Mouse (Mus musculus): ENCODE results near the gene Tspan1.
A peak's percentile ranks its signal among the peaks of the same experiment; 100 is the strongest.

The Tspan1 gene

DNA sequence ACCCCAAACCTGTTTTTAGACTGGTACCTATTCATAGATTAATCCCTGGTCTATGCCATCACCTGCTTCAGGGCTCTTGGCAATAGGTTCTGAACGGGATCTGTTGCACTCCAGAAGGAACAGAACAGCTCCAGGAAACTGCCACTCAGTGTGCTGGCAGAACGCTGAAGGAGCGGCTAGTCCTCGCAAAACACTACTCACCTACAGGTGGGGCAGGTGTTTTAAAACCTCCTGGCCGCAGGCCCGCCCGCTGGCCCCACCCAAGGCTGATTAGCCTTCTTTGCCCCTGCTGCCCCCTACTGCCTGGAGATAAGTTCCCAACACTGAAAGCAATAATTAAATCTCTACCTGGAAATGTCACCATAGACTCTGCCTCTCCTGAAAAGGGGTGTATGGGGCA is at the start of gene Tspan1:
Gene Tspan1 (minus strand): TSS at position 198 of the 400 bp plus-strand sequence.
- peak; percentile 38 for DNase-seq

DNA sequence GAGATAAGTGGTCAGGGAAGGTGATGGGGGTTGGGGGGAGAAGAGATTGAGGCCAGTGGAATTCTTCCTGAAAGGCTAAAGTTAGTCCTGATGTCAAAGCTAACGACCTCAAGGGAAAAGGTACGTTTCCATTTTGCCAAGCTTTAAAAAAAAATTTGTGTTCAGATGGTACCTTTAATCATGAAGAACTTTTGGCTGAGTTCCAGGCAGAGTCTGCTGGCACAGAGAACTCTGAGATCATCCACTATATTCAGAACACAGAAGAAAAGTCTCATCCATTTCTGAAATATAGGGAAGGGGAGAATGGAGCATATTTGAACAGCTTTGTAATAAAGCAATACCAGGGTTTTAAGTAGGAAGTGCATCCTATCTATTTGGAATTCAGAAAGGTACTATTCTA is 49.6 kb upstream of the Tspan1 start:
- no peak for DNase-seq

DNA sequence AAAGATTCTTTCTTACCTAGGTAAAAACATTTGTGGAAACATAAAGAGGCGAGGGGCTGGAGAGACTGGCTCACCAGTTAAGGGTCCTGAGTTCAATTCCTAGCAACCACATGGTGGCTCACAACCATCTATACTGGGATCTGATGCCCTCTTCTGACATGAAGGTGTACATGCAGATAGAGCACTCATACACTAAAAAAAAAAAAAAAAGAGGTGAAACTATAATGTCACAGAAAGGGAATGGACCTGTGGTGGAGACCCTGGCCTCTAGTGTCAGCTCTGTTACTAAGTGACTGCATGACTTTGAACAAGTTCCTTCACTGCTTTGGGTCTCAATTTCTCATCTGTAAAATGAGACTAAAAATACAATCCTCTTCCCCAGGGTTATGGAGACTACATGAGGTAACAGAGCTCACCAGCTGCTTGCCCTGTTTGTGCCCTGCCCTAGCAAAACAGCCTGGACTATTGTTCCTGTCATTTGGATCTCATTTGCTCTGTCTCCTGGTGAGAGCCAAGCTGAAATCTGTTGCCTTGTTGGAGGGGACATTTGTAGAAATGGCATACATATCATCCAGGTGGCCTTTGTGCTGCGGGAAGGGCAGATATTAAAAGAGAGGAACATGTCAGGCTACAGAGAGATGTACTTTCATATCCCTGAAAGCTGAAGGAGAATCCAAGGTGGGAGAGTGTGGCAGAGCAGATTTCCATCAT is 48.6 kb upstream of the Tspan1 start:
- no peak for DNase-seq

DNA sequence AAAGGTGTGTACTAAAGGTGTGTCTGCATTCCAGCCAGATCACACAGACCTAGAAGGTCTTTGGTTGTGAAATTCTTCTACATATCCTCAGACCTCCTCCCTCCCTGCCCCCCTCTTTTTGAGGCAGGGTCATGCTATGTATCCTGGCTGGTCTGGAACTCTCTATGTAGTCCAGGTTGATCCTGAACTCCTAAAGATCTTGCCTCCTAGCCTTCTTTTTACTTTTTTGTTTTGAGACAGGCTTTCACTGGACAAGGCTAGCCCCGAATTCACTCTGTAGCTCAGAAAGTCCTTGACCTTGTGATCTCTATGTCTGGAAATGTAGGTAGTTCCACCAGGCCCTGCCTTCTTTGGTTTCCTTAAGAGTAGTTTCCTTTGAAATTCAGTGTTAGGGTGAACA is 41.5 kb upstream of the Tspan1 start:
- DNase-seq = no peak

DNA sequence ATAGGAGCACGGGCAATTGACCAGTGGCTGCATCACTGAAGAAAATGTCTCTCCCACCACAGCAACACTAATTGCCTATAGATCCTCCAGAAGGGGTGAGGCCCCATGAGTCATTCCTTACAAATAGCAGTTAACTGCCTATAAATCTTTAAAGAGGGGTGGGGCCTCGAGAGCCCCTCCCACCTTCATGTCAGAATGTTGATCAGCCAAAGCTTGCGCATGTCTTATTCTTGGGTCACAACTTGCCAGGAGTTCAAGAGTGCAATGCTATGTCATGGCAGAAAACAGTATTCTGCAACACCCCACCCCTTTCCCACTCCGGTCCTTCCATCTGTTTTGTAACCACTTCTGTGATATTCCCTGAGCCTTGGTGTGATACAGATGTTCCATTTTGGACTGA is 39.1 kb upstream of the Tspan1 start:
- no peak for DNase-seq

DNA sequence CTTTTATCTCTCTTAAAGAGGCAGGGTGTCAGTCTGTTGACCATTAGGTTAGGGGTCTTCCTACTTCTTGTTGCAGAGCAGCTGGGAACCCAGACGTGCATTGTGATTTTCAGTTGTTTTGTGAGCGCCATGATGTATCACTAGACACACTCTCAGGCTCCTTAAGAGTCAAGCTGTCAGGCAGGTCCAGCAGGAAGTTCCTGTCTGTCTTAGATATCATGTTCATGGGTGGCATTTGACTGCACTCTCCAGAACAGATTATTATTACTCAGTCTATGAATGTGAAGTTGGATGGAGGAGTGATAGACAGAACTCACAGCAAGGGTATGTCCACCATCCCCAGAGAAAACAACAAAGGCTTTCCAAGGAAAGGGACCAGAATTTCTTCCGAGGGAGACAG is 37.0 kb upstream of the Tspan1 start:
- DNase-seq = no peak

DNA sequence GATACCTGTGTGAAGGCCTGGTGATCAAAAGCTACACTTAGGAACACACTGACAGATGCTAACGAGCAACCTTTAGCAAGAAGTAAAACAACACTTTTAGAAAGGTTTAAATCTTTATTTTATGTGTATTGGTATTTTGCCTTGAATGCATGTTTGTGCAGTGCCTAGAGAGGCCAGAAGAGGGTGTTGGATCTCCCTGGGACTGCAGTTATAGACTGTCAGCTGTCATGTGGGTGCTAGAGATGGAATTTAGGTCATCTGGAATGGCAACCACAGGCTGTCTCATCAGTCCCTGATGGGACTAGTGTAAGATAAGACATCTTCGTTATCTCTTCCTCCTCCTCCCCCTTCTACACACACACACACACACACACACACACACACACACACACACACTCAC is 31.0 kb upstream of the Tspan1 start:
- no peak for DNase-seq

DNA sequence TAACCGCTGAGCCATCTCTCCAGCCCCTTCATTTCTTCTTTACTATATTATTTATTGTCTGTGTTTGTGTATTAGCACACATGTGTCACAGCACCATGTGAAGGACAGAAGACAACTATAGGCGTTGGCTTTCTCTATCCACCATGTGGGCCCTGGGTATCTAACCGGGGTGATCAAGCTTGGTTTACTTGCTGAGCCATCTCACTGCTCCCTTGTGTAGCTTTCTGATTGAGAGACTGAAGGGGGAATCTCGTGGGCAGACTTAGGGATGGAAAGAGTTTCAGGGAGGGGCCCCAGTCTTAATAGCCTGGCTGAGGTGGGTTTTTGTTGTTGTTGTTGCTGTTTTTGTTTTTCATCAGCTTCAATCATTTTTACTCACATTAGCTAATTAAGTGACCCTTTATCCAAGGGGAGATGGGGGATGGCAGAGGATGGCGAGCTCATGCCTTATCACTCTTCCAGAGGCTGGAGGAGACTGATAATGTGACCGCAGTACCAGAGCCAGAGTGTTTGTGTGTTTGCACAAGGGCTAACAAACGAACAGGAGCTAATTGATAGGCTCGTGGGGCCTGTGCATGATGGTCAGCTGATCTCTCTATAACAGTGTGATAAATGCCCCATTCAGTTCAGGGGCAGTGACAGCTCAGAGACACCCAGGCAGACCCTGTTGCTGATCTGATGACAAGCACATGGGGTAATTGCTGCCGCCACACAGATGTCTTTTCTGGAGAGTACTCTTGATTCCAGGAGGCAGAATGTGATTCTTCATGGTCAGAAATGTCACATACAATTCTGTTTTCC is 26.4 kb upstream of the Tspan1 start:
- peak; percentile 77 for DNase-seq

DNA sequence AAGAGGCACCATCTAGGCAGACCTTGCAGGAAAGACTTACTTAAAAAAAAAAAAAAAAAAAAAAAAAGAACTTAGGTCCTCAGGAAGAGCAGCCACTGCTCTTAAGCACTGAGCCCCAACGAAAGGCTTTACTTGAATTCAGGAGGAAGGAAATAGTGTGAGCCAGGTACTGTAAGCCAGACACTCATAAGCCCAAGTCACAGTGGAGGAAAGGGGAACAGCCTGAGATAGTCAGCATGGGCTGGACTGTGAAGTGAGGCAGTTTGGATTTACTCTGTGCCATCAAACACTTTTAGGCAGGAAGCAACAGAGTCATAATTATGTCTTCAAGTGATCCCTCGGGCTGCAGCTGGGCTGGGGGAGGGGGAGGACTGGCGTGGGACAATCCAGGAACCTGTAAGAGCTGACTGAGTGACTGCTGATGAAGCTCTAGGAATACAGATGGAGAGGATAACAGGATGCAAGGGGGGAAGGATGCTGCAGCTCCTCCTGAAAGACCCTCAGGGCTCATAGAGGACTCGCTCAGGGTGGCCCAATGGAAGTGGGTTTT is 25.0 kb upstream of the Tspan1 start:
- no peak for DNase-seq

DNA sequence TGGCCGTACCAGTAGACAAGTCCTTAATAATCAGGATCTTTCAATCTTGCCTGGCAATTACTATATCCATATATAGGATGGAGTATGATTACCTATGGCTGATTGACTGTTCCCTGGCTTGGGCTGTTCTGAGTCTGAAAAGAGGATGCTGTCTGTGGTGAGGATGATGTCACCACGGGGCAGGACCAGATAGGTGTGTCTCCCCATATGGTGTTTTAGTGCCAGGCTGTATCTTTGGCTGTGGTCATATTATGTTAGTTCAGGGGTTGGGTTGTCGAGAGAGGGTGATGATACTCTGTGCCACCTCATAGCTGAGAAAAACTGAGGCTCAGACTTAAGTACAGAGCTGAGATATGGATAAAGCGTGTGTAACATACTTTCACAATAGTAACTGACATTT is 17.7 kb upstream of the Tspan1 start:
- no peak for DNase-seq

DNA sequence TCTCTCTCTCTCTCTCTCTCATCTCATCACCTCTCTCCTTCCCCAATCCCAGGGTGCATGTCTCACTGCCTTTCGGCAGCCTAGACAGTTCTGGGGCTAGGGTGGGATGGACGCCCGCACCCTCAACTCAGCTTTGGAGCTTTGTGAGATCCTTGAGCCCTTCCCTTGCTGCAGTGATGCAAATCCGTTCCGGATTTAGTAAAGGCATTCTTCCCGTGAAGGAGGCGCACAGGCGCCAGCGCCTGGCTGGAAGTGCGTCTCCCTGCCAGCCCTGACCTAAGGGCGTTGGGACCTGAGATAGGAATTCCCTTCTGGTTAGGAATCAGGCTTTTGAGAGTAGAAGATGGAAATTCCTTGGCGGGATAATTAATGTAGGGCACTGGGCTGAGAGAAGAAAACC is 15.3 kb upstream of the Tspan1 start:
- no peak for DNase-seq

DNA sequence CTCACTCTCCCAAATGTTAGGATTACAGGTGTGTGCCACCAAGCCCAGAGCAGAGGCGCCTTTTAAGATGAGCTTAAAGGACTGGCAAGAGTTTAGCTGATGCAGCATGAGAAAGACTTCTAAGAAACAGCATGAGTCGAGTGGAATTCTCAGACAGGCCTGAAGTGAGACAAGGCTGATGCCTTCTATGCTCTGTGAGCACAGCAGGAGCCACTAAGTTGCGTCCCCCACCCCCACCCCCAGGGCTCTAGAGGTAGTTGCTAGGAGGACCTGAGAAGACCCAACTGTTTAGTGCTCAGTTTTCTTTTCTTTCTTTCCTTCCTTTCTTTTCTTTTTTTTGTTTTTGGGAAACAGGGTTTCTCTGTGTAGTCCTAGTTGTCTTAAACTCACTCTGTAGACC is 14.7 kb upstream of the Tspan1 start:
- DNase-seq = no peak

DNA sequence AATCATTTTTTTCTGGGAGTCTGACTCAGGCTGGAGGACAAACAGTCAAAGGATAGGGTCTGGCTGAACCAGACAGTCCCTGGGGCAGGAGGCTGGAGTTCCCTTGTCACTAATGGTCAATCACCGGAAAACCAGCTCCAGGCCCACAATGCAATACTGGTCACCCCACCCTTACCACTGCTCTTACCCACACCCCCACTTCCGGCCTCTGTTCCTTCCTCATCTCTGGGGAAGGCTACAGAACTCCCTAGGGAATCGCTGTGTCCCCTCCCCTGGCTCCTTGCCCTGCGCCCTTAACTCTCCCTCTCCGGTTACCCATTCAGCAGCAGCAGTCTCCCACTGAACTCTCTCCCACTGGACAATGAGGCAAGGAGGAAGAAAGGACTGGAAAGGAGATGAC is 9.7 kb upstream of the Tspan1 start:
- peak; percentile 30 for DNase-seq

DNA sequence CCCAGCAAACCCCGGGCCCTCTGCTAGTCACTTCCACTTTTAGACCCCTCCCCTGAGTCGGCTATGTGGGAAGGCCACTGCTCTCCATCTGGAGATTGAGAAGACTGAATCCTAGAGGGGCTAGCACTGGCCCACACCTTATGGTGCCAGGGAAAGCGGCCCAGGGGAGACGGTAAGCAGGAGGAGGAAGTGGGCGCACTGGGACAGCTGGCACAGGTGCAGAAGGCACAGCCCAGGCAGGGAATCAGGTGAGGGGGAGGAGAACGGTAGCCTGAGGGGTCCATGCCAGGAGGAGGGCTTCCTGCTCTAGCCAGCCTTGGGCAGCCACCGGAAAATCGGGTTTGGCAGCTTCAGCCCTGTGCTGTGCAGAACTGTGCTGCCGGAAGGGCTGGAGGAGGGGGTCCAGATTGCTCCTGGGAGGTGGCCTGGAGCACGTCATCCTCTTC is 9.2 kb upstream of the Tspan1 start:
- DNase-seq = peak; percentile 39

DNA sequence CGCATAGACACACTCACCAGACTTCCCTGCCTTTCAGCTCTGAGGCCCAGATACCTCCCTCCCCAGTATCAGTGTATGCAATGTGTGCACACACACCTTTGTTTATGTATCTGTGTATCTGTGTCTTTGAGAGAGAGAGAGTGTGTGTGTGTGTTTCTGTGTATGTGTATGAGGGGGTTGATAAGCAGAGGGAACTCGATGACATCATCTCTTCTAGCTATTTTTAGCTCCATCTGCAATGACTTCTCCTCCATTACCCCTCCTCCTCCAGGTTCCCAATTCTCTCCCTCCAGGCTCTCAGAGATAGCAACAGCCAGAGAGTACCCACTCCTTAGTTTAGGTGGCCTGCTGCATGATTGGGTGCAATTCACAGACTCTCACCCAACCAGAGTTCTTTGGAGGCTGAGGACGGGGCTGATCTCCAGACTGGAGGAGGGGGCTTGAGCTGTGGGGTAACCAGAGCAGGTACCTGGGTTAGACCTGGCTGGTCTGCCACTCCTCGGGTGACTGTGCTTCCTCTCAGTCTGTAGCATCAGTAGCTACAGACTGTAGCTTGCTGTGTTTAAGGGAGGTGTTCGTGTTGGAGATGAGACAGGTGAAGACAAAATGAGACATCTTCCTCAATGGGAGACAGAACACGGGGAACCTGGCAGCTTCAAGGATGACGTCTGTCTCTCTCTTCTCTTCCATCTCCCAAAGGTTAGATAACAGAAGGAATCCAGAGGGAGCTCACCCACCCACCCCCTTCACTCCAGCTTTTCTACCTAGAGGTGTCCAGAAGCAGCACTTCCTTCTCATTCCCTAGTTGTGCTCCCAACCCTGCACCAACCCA is 8.5 kb upstream of the Tspan1 start:
- DNase-seq = no peak

DNA sequence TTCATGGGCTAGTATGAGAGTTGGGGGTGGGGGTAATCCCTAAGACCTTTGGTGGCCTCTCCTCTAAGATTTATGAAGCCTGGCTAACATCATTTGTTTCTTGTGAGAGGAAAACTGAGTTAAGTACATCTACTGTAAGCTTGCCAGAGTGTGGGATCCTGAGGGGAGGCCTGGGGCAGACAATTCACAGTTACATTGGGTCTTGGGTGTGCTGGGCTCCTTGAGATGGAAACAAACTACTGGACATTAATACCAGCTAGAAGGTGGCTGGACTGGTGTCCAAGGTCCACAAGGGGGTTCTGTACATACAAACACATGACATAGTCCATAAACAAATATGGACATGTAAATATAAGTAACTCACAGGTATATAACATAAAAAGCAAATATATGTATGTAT is 7.7 kb upstream of the Tspan1 start:
- no peak for DNase-seq

DNA sequence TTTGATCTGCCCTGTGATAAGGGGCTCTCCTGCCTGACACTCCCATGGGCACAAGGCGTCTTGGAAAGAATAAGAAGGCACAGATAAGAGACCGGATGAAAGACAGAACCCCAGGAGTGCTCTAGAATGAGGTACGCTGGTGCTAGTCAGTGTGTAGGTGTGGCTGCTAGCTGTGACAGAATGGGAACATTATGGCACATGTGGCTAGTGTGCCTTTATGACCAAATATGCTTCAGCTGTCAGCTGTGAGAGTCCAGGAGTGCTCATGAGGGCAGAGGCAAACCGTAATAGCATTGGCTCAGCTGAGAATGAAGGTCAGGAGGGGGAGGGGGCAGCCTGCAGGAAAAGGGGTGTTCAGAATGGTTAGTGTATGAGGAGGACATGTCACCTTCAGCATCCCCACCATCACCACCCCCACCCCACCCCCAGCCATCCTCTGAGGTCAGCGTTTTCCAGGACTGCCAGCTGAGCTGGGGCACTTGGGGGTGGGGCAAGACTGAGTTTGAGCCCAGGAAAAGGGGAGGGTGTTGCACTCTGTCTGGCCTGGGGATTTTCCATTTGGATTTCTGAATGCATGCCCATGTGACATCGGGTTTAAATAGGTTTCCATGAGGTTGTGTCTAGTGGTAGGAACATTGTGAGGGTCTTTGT is 7.2 kb upstream of the Tspan1 start:
- DNase-seq = no peak

DNA sequence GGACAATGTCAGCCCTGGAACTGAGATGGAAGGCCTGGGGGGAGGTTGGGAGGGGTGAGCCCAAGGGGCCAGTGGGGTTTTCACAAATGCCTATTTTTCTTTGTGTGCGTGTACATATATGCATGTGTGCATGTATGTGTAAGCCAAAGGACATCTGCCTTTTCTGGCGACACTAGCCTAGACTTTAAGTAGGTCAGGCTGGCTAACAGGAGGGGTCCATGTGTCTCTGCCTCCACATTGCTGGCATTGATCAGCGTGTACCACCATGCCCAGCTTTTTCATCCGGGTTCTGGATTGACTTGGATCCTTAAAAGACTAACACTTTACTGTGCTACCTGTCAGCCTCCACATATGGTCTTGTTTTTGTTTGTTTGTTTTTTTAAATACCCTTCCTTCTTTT is 6.4 kb upstream of the Tspan1 start:
- DNase-seq = no peak

DNA sequence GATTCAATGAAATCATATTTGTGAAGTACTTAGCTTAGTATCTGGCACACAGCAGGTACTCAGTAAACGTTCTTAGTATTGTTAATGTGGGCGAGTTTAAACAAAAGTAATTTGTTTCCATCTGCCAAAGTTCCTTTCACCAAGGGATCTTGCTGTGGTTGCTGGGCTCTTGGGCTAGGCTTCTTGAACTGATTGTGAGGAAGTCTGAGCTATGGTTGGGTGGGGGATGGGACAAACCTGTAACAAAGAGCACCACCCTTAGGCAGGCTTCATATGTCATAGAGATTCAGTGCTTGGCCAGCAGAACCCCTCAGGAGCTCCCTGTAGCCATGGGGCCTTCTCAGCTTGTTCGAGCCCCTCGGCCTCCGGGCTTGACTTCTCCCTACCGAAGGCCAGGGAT is 5.7 kb upstream of the Tspan1 start, which contains the start of the genes 1700042G07Rik and Gm49337:
Gene 1700042G07Rik (plus strand): TSS at position 301 of the 400 bp plus-strand sequence.
Gene Gm49337 (plus strand): TSS at position 313 of the 400 bp plus-strand sequence.
- no peak for DNase-seq

DNA sequence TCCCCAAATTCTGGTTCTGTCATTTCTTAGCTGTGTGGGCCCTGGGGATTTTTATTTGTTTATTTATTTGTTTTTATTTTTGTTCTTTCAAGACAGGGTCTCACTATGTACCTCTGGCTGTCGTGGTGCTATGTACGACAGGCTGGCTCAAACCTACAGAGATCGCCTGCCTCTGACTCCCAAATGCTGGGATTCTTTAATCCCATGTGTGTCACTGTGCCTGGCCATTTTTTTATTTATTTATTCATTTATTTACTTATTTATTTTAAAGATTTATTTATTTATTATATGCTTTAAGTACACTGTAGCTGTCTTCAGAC is 1.9 kb upstream of the Tspan1 start:
- no peak for DNase-seq

DNA sequence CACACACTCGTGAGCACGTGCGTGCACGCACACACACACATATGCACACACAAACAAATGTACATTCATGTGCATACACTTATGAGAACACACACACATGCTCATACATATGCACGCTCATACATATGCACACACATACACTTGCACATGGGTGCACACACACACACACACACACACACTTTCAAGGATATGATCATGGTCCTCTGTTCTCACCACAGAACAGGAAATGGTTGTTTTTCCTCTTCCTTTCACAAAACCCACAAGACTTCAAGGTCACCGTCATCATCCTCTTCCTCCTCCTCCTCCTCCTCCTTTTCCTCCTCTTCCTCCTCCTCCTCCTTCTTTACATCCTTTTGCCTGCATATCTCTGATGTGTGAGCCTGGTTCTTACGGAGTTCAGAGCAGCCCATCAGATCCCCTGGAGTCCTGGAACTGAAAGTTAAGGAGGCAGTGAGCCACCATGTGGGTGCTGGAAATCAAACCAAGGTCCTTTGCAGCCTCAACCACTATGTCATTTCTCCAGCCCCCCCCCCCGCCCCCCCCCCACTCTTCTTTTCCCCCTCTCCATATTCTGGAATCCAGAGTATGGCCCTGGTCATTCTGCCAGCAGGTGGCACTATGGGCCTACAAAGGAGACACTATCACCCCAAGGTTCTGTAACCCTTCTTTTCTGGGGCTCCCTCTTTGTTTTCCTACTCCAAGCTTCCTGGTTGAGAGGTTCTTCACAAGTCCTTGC is 1.4 kb upstream of the Tspan1 start:
- peak; percentile 65 for DNase-seq
